Mouse (Mus musculus): ENCODE measurements around the gene Gosr2. TPM values are rescaled to one million over a fixed set of nuclear protein-coding genes. Genes with fewer than 3 reads are reported as not detected.
"Not testable (repeated sequence)": the region's sequence is repeated elsewhere in the genome, so short reads cannot be mapped to it uniquely, and the experiment has no call there.

Gosr2 gene
- polyA plus RNA-seq, 1 experiment from 2014 or later = 79.2 TPM

DNA sequence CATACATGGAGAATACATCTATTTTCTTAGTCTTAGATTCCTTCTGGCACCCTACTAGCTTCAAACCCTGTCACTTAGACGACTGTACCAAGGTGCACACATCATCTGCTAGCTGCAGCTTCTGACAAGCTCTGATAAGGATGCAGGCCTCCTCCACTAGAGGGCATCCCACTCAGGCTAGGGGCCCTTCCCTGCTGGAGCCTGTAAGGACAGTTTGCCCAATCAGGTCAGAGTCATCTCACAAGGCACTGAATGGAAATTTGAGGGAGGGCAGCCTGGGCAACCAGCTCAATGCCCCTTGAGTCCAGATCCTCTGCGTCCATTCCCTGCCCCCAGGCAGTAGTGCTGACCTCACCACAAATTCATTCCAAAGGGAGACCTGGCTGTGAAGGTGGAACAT lies 20.7 kb downstream of the Gosr2 start:
- ATAC-seq (ENCODE audit: low read depth); H3K27ac ChIP-seq (ENCODE audit: low read length); H3K4me3 ChIP-seq (ENCODE audit: low read length); H3K4me1 ChIP-seq (replicated peaks; ENCODE audit: control insufficient read depth, insufficient read depth, low read length); H3K4me2 ChIP-seq (ENCODE audit: low read depth, low read length); H3K9me3 ChIP-seq (ENCODE audit: control insufficient read depth, low read length); H3K9ac ChIP-seq (ENCODE audit: low read length); H3K27me3 ChIP-seq (ENCODE audit: control insufficient read depth, insufficient read depth, low read depth, low read length): not testable (repeated sequence)
- 36% methylated on average over 2 of the region's 2 CpGs for WGBS
- H3K36me3 ChIP-seq (ENCODE audit: control insufficient read depth, insufficient read depth, low read length) = peaks cover 34% of the 10 kb centered on the region

DNA sequence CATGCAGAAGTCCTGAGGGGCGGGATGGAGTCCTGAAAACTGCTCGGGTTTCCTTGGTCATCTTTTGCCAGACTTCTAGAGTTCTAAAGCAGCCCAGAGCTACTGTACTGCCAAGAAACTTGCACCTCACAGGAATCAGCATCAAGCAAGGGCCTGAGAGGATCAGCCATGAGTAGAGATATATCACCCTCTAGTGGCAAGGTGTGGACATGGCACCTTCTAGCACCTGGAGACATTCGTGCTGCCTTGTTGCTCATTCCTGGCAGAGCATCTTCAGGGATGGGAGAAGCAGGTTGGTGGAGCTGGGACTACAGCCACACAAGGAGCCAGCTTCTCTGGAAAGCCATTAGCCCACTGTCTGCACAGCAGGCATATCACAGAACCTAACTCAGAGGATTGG lies 22.1 kb downstream of the Gosr2 start:
- Histone ChIP-seq H3K9ac (ENCODE audit: low read length) (no peak overlapping the region), H3K9me3 (ENCODE audit: control insufficient read depth, low read length) (no peaks in the 10 kb centered on the region), H3K4me2 (ENCODE audit: low read depth, low read length) (no peak overlapping the region), H3K27ac (ENCODE audit: low read length) (no peak overlapping the region), H3K4me3 (ENCODE audit: low read length) (no peak overlapping the region), H3K27me3 (ENCODE audit: control insufficient read depth, insufficient read depth, low read depth, low read length) (no peaks in the 10 kb centered on the region), H3K4me1 (replicated peaks; ENCODE audit: control insufficient read depth, insufficient read depth, low read length) (no peaks in the 10 kb centered on the region), H3K36me3 (ENCODE audit: control insufficient read depth, insufficient read depth, low read length) (peaks cover 23% of the 10 kb centered on the region)
- 30% methylated on average over 3 of the region's 3 CpGs for WGBS
- ATAC-seq (ENCODE audit: low read depth) = no peak

DNA sequence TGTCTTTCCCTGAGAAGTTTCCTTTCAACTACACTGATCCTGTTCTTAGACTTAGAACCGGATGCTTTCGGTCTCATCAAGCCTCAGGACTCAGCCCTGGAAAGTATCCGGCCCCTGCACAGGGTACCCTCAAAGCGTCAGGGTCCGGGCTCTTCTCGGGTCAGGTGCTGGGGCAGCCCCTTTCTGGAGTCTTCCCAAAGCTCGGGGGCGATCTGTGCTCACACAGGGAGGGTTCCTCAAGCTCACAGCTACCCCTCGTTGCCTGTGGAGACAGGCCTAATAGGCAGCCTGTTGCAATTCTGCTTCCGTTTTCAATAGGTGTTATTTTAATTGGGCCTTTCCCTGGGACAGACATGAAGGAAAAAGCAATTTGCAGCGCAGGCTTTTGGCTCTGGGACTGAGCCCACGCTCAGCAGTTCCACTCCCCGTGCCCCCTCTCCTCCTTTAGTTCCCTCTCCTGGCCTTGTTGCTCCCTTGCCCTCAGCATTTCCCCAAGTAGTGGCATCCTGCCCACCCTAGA lies 30.7 kb downstream of the Gosr2 start:
- H3K4me3 ChIP-seq (ENCODE audit: low read length) = no peak overlapping the region
- 58% methylated on average over 13 of the region's 13 CpGs for WGBS
- H3K4me1 ChIP-seq (replicated peaks; ENCODE audit: control insufficient read depth, insufficient read depth, low read length) = no peaks in the 10 kb centered on the region
- H3K4me2 ChIP-seq (ENCODE audit: low read depth, low read length) = no peak overlapping the region
- H3K27ac ChIP-seq (ENCODE audit: low read length) = no peak overlapping the region
- H3K27me3 ChIP-seq (ENCODE audit: control insufficient read depth, insufficient read depth, low read depth, low read length) = no peaks in the 10 kb centered on the region
- no peaks in the 10 kb centered on the region for H3K36me3 ChIP-seq (ENCODE audit: control insufficient read depth, insufficient read depth, low read length)
- ATAC-seq (ENCODE audit: low read depth) = no peak
- no peaks in the 10 kb centered on the region for H3K9me3 ChIP-seq (ENCODE audit: control insufficient read depth, low read length)
- H3K9ac ChIP-seq (ENCODE audit: low read length) = no peak overlapping the region

DNA sequence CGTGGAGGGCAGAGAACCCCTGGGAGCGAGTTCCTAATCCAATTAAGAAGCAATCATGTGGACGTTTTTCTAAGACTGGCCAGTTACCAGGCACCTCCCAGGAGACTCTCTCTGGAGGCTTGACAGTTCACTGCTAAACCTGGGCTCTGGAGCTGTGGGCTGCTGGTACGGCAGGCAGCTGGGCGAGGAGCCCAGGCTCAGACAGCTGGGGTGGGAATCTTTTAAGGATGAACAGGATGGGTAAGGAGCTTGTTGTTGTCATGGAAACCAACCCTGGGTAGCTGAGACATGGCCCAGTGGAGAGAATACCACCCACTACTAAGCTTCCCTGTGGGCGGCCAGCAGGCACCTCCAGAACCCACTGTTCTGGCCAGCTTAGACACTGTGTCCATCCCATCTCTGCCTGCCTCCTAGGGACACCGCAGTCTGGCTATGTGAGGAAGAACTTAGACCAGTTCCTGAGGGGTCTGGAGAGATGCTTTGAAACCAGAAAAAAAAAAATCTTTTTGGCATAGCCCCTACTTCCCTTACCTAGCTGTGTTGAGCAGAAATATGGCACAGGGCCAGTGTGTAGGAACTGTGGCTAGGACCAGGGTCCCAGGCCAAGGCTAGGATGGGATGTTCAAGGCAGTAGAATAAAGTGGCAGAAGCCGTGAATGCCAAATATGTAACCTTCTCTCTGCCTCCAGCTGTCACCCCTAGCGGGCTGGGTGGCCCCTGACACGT lies 31.4 kb downstream of the Gosr2 start:
- no peak overlapping the region for H3K27ac ChIP-seq (ENCODE audit: low read length)
- H3K4me2 ChIP-seq (ENCODE audit: low read depth, low read length) = no peak overlapping the region
- no peaks in the 10 kb centered on the region for H3K4me1 ChIP-seq (replicated peaks; ENCODE audit: control insufficient read depth, insufficient read depth, low read length)
- H3K9ac ChIP-seq (ENCODE audit: low read length) = no peak overlapping the region
- 36% methylated on average over 10 of the region's 10 CpGs for WGBS
- H3K9me3 ChIP-seq (ENCODE audit: control insufficient read depth, low read length) = no peaks in the 10 kb centered on the region
- no peak overlapping the region for H3K4me3 ChIP-seq (ENCODE audit: low read length)
- no peaks in the 10 kb centered on the region for H3K36me3 ChIP-seq (ENCODE audit: control insufficient read depth, insufficient read depth, low read length)
- ATAC-seq (ENCODE audit: low read depth) = no peak
- H3K27me3 ChIP-seq (ENCODE audit: control insufficient read depth, insufficient read depth, low read depth, low read length) = no peaks in the 10 kb centered on the region

DNA sequence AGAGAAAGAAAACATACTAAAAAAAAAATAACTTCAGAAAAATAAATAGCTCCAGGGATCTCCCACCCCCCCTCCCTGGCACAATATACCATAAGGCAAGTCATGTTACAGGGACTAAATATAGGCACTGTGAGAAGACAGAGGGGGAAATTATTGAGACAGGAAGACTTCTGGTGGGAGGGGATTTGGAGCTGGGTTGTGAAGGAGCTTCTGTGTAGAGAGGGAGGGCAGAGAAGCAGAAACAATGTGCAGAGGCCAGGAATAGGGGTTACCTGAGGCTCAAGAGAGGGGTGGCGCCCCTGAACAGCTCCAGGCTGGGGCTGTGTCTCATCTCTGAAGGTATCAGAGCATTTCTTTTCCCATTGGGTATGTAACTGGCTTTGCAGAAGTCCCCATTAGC lies 32.0 kb downstream of the Gosr2 start:
- Histone ChIP-seq H3K36me3 (ENCODE audit: control insufficient read depth, insufficient read depth, low read length) (no peaks in the 10 kb centered on the region), H3K27me3 (ENCODE audit: control insufficient read depth, insufficient read depth, low read depth, low read length) (no peaks in the 10 kb centered on the region; the same call in 1 of the 2 replicates), H3K4me1 (replicated peaks; ENCODE audit: control insufficient read depth, insufficient read depth, low read length) (no peaks in the 10 kb centered on the region), H3K9ac (ENCODE audit: low read length) (no peak overlapping the region), H3K9me3 (ENCODE audit: control insufficient read depth, low read length) (no peaks in the 10 kb centered on the region), H3K4me3 (ENCODE audit: low read length) (no peak overlapping the region), H3K4me2 (ENCODE audit: low read depth, low read length) (no peak overlapping the region), H3K27ac (ENCODE audit: low read length) (no peak overlapping the region)
- no peak for ATAC-seq (ENCODE audit: low read depth)
- 45% methylated on average over 1 of the region's 1 CpGs for WGBS

DNA sequence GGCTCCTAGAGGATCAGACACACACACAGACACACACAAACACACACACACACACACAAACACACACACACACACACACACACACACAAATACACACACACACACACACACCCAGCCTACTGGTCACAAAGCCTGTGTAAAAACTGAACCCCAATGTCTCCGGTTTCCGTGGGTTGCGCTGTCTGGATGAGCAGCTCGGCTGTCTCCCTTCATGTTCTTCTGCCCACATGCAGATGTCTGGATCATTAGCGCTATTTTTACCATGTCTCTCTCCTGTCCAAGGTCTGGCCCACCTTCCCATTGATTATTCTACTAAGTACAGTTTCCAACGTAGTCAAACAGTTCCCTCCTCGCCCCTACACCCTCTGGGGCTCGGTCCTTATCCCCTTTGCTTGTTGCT lies 34.6 kb downstream of the Gosr2 start:
- H3K27ac ChIP-seq (ENCODE audit: low read length) = no peak overlapping the region
- ATAC-seq (ENCODE audit: low read depth) = no peak
- no peaks in the 10 kb centered on the region for H3K4me1 ChIP-seq (replicated peaks; ENCODE audit: control insufficient read depth, insufficient read depth, low read length)
- H3K9me3 ChIP-seq (ENCODE audit: control insufficient read depth, low read length) = no peaks in the 10 kb centered on the region
- H3K27me3 ChIP-seq (ENCODE audit: control insufficient read depth, insufficient read depth, low read depth, low read length) = no peaks in the 10 kb centered on the region; the same call in 1 of the 2 replicates
- no peak overlapping the region for H3K9ac ChIP-seq (ENCODE audit: low read length)
- WGBS = 77% methylated on average over 8 of the region's 8 CpGs
- no peak overlapping the region for H3K4me2 ChIP-seq (ENCODE audit: low read depth, low read length)
- H3K36me3 ChIP-seq (ENCODE audit: control insufficient read depth, insufficient read depth, low read length) = no peaks in the 10 kb centered on the region
- no peak overlapping the region for H3K4me3 ChIP-seq (ENCODE audit: low read length)

DNA sequence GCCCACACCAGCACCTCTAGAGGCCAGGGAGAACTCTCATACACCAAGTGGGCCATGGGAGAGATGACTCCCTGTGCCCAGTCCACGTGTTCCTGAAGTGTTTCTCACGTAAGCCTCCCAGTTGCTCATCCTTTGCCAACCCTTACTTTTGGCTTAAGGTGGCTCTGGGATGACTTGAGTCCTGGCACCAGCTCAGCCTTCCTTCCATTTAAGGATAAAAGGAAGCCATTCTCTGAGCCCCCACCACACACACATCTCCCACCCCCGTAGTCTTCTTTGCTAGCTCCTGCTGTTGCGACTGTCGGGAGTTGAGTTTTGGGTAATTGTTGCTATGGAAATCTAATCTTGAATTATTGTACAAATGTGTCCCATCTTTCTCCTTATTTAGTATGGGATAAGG lies 35.2 kb downstream of the Gosr2 start:
- ATAC-seq (ENCODE audit: low read depth) = no peak
- no peaks in the 10 kb centered on the region for H3K36me3 ChIP-seq (ENCODE audit: control insufficient read depth, insufficient read depth, low read length)
- 59% methylated on average over 5 of the region's 5 CpGs for WGBS
- no peak overlapping the region for H3K4me3 ChIP-seq (ENCODE audit: low read length)
- no peaks in the 10 kb centered on the region; the same call in 1 of the 2 replicates for H3K27me3 ChIP-seq (ENCODE audit: control insufficient read depth, insufficient read depth, low read depth, low read length)
- no peaks in the 10 kb centered on the region for H3K4me1 ChIP-seq (replicated peaks; ENCODE audit: control insufficient read depth, insufficient read depth, low read length)
- H3K27ac ChIP-seq (ENCODE audit: low read length) = no peak overlapping the region
- H3K9me3 ChIP-seq (ENCODE audit: control insufficient read depth, low read length) = no peaks in the 10 kb centered on the region
- H3K4me2 ChIP-seq (ENCODE audit: low read depth, low read length) = no peak overlapping the region
- no peak overlapping the region for H3K9ac ChIP-seq (ENCODE audit: low read length)

DNA sequence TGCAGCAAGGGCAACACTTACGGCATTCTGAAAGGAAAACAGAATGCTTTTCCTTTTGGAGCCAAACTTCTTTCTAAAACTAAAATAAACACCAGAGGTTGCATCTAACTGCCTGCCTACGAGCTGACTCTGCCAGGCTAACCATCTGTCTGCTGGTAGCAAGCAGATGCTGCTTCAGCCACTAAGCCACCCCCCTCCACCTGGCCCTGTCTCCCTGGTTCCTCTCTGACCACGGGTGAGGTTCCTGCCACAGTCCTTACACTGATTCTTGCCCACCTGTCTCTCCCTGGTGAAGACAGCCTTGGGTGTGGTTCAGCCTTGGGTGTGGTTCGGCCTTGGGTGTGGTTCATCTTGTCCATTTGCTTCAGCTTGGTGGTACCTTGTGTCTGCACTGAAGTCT lies 35.8 kb downstream of the Gosr2 start:
- Histone ChIP-seq H3K9me3 (ENCODE audit: control insufficient read depth, low read length) (no peaks in the 10 kb centered on the region), H3K27ac (ENCODE audit: low read length) (no peak overlapping the region), H3K4me3 (ENCODE audit: low read length) (no peak overlapping the region), H3K4me2 (ENCODE audit: low read depth, low read length) (no peak overlapping the region), H3K27me3 (ENCODE audit: control insufficient read depth, insufficient read depth, low read depth, low read length) (no peaks in the 10 kb centered on the region; the same call in 1 of the 2 replicates), H3K4me1 (replicated peaks; ENCODE audit: control insufficient read depth, insufficient read depth, low read length) (no peaks in the 10 kb centered on the region), H3K9ac (ENCODE audit: low read length) (no peak overlapping the region), H3K36me3 (ENCODE audit: control insufficient read depth, insufficient read depth, low read length) (no peaks in the 10 kb centered on the region)
- WGBS = 43% methylated on average over 4 of the region's 4 CpGs
- no peak for ATAC-seq (ENCODE audit: low read depth)

DNA sequence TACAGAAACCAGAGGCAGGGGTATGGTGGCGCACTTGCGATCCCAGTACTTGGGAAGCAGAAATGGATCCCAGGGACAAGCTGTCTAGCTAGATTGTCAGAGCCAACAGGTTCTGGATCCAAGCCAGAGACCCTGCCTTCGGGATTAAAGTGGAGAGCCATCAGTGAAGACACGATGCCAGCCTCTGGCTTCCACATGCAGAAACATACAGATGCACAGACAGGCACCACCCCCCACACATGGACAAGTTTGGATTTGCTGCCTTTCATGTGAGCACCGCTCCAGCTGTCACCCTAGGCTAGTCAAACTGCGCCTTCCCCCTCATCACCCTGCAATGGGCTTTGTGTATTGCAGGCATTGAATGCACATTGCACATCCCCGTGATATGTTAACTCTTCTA lies 39.5 kb downstream of the Gosr2 start:
- Histone ChIP-seq H3K4me1 (replicated peaks; ENCODE audit: control insufficient read depth, insufficient read depth, low read length) (no peaks in the 10 kb centered on the region), H3K36me3 (ENCODE audit: control insufficient read depth, insufficient read depth, low read length) (no peaks in the 10 kb centered on the region), H3K9ac (ENCODE audit: low read length) (no peak overlapping the region), H3K9me3 (ENCODE audit: control insufficient read depth, low read length) (no peaks in the 10 kb centered on the region), H3K27me3 (ENCODE audit: control insufficient read depth, insufficient read depth, low read depth, low read length) (no peaks in the 10 kb centered on the region; the same call in 1 of the 2 replicates), H3K4me3 (ENCODE audit: low read length) (no peak overlapping the region), H3K27ac (ENCODE audit: low read length) (no peak overlapping the region), H3K4me2 (ENCODE audit: low read depth, low read length) (no peak overlapping the region)
- 79% methylated on average over 7 of the region's 7 CpGs for WGBS
- ATAC-seq (ENCODE audit: low read depth) = no peak

Measured in lung, embryonic 16.5 days (tissue).